Mouse (Mus musculus): ENCODE measurements at regions not wholly inside any gene's neighbourhood (a gene's known extent, or its start where the extent isn't known, plus 50 kb on each side); places are given as distances from the start of the nearest gene placed in this dataset.

GRCm38 (mm10) chr3:61670874-61671273, 305.1 kb upstream of the B430305J03Rik start:
- TF ChIP-seq POLR2A (IDR thresholded peaks at IDR 0.05; ENCODE audit: extremely low read depth, insufficient read depth, low read length) (no peak), CTCF (IDR thresholded peaks at IDR 0.05; ENCODE audit: extremely low read depth, insufficient read depth, low read length) (no peak)

All from cortical plate, adult 2 months (tissue).